Mouse (Mus musculus): ENCODE data around the gene Usp15.

DNA sequence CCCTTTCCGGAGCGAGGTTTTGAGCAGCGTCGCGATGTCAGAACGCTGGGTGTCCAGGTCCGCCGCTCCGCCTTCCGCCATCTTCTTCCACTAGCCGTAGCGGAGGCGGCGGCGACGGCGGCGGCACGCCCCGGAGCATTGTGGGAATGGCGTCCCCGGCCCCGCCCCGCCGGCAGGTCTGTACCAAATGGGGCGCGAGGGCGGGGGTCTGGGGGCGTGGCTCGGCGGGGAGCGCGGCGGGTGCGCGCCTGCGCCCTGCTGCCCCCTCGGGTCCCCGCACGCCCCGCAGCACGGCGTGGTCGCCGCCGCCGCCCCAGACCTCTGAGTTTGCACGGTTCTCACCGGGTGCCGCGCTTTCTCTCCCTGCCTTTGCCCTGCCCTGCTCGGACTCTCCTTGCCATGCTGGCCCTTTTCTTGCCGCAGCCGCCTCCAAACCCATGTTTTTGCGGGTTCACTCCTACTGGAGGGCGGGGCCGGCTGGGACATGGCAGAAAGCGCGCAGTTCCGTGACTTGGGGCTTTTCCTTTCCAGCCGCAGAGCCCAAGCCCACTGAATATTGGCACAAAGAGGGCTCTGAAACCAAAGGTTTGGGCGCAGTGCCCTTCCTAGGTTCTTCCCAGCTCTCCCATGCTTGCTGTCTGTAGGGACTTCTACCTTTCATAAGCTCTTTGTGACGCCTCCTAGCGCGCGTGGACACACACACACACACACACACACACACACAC, at the start of gene Usp15:
- no peak for TF ChIP-seq TAL1 (IDR thresholded peaks at IDR 0.05; ENCODE audit: low read length)
- no peak for TF ChIP-seq GATA1 (IDR thresholded peaks at IDR 0.05; ENCODE audit: low read length)

Measured in erythroblast, embryonic 14.5 days (primary cell).